Mouse (Mus musculus) MEL (cell line): ENCODE data around the gene Sorcs1. TPM values are rescaled to one million over a fixed set of nuclear protein-coding genes. Genes with fewer than 3 reads are reported as not detected.

ENCODE experiments used
- DNase-seq: peaks from one replicate; pipeline ENCODE4 v3.0.0; 2011; ENCODE audit warnings: low read depth, low spot score
- H3K27ac ChIP-seq: 2 replicates; pipeline ENCODE4 v1.5.1; 2012; ENCODE audit warnings: low read depth, mild to moderate bottlenecking, control low read depth, low read length, moderate library complexity; ENCODE audit not compliant: control insufficient read depth
- H3K27me3 ChIP-seq, 2 experiments: fragments of 150-350 bp in 1 of 2; sonication (generic) in 1 of 2; 2 replicates each; pipeline ENCODE4 v1.6.1; 2012; ENCODE audit warnings: low read length in 2 of 2, mild to moderate bottlenecking in 2 of 2, improper control_type of control experiment in 1 of 2, moderate library complexity in 1 of 2; ENCODE audit not compliant: insufficient read depth in 2 of 2, control insufficient read depth in 1 of 2
- H3K36me3 ChIP-seq, 2 experiments: 2 replicates each; pipeline ENCODE4 v1.6.1; 2012 to 2014; ENCODE audit warnings: low read length in 2 of 2, improper control_type of control experiment in 1 of 2, inconsistent platforms in 1 of 2, mild to moderate bottlenecking in 1 of 2; ENCODE audit not compliant: insufficient read depth in 2 of 2, control insufficient read depth in 1 of 2
- H3K4me1 ChIP-seq, 2 experiments: fragments of 150-350 bp in 1 of 2; sonication (generic) in 1 of 2; 2 replicates each; pipeline ENCODE4 v1.6.1; 2012; ENCODE audit warnings: low read length in 2 of 2, improper control_type of control experiment in 1 of 2, mild to moderate bottlenecking in 1 of 2; ENCODE audit not compliant: insufficient read depth in 2 of 2, control insufficient read depth in 1 of 2
- H3K4me3 ChIP-seq, 2 experiments: fragments of 150-350 bp in 1 of 2; sonication (generic) in 1 of 2; 2 replicates each; pipeline ENCODE4 v1.5.1; 2012; ENCODE audit warnings: low read depth in 2 of 2, low read length in 2 of 2, mild to moderate bottlenecking in 2 of 2, moderate library complexity in 2 of 2, control low read depth in 1 of 2, improper control_type of control experiment in 1 of 2; ENCODE audit not compliant: control insufficient read depth in 1 of 2, insufficient read depth in 1 of 2
- H3K79me2 ChIP-seq: 2 replicates; pipeline ENCODE4 v1.6.1; 2012; ENCODE audit warnings: mild to moderate bottlenecking, low read length, moderate library complexity; ENCODE audit not compliant: control insufficient read depth, poor library complexity, insufficient read depth
- H3K9ac ChIP-seq: 2 replicates; pipeline ENCODE4 v1.6.1; 2012; ENCODE audit warnings: low read depth, mild to moderate bottlenecking, control low read depth, low read length, moderate library complexity; ENCODE audit not compliant: control insufficient read depth, poor library complexity, severe bottlenecking
- H3K9me3 ChIP-seq: fragments of 150-350 bp; sonication (generic); replicated peaks from 2 replicates; pipeline ENCODE4 v1.6.1; 2012; ENCODE audit warnings: mild to moderate bottlenecking, low read length, improper control_type of control experiment, moderate library complexity; ENCODE audit not compliant: insufficient read depth
- CHD1 ChIP-seq: IDR thresholded peaks from 2 replicates; pipeline ENCODE4 v1.6.1; 2012; ENCODE audit warnings: low read depth, mild to moderate bottlenecking, inconsistent platforms, low read length, improper control_type of control experiment
- E2F4 ChIP-seq: IDR thresholded peaks from 2 replicates; pipeline ENCODE4 v1.6.1; 2011; ENCODE audit warnings: low read depth, low read length, improper control_type of control experiment, borderline replicate concordance
- ELF1 ChIP-seq: IDR thresholded peaks from 2 replicates; pipeline ENCODE4 v1.6.1; 2014; ENCODE audit warnings: low read depth, mild to moderate bottlenecking, inconsistent platforms, low read length, improper control_type of control experiment, moderate library complexity
- EP300 ChIP-seq, 2 experiments: IDR thresholded peaks; 2 replicates each; pipeline ENCODE4 v1.6.1; 2011; ENCODE audit warnings: improper control_type of control experiment in 2 of 2, low read length in 2 of 2, low read depth in 1 of 2, mild to moderate bottlenecking in 1 of 2
- ETS1 ChIP-seq: IDR thresholded peaks from 2 replicates; pipeline ENCODE4 v1.6.1; 2012; ENCODE audit warnings: low read depth, mild to moderate bottlenecking, inconsistent platforms, low read length, improper control_type of control experiment, moderate library complexity
- GABPA ChIP-seq: IDR thresholded peaks from 2 replicates; pipeline ENCODE4 v1.6.1; 2012; ENCODE audit warnings: low read depth, mild to moderate bottlenecking, inconsistent platforms, low read length, improper control_type of control experiment, moderate library complexity
- GATA1 ChIP-seq: IDR thresholded peaks from 2 replicates; pipeline ENCODE4 v1.6.1; 2011; ENCODE audit warnings: low read depth, low read length, improper control_type of control experiment
- HCFC1 ChIP-seq: IDR thresholded peaks from 2 replicates; pipeline ENCODE4 v1.6.1; 2012; ENCODE audit warnings: low read depth, mild to moderate bottlenecking, inconsistent platforms, low read length, improper control_type of control experiment, moderate library complexity
- MAZ ChIP-seq: IDR thresholded peaks from 2 replicates; pipeline ENCODE4 v1.6.1; 2012; ENCODE audit warnings: low read depth, mild to moderate bottlenecking, inconsistent platforms, low read length, improper control_type of control experiment
- NELFE ChIP-seq: IDR thresholded peaks from 2 replicates; pipeline ENCODE4 v1.6.1; 2011; ENCODE audit warnings: low read depth, low read length, improper control_type of control experiment
- NRF1 ChIP-seq: IDR thresholded peaks from 2 replicates; pipeline ENCODE4 v1.6.1; 2014; ENCODE audit warnings: low read depth, mild to moderate bottlenecking, inconsistent platforms, low read length, improper control_type of control experiment, moderate library complexity; ENCODE audit not compliant: poor library complexity, insufficient read depth, severe bottlenecking
- POLR2AphosphoS2 ChIP-seq: IDR thresholded peaks from 2 replicates; pipeline ENCODE4 v1.6.1; 2011; ENCODE audit warnings: low read length, improper control_type of control experiment
- POLR2AphosphoS5 ChIP-seq: IDR thresholded peaks from 2 replicates; pipeline ENCODE4 v1.6.1; 2012; ENCODE audit warnings: low read depth, borderline replicate concordance, mild to moderate bottlenecking, inconsistent platforms, low read length, moderate library complexity, mixed read lengths
- RAD21 ChIP-seq: IDR thresholded peaks from 2 replicates; pipeline ENCODE4 v1.6.1; 2011; ENCODE audit warnings: mild to moderate bottlenecking, low read depth, low read length, improper control_type of control experiment
- RCOR1 ChIP-seq: IDR thresholded peaks from 2 replicates; pipeline ENCODE4 v1.6.1; 2012; ENCODE audit warnings: low read depth, mild to moderate bottlenecking, inconsistent platforms, low read length, improper control_type of control experiment
- SIN3A ChIP-seq: IDR thresholded peaks from 2 replicates; pipeline ENCODE4 v1.6.1; 2012; ENCODE audit warnings: low read length, improper control_type of control experiment, inconsistent platforms
- SMC3 ChIP-seq: IDR thresholded peaks from 2 replicates; pipeline ENCODE4 v1.6.1; 2011; ENCODE audit warnings: low read depth, low read length, improper control_type of control experiment
- TAL1 ChIP-seq: IDR thresholded peaks from 2 replicates; pipeline ENCODE4 v1.6.1; 2012; ENCODE audit warnings: mild to moderate bottlenecking, inconsistent platforms, low read length, moderate library complexity, mixed read lengths
- TBP ChIP-seq: IDR thresholded peaks from 2 replicates; pipeline ENCODE4 v1.8.0; 2011; ENCODE audit warnings: low read depth, low read length, improper control_type of control experiment
- TCF12 ChIP-seq: IDR thresholded peaks from 2 replicates; pipeline ENCODE4 v1.6.1; 2014; ENCODE audit warnings: low read depth, mild to moderate bottlenecking, inconsistent platforms, low read length, improper control_type of control experiment, moderate library complexity
- USF1 ChIP-seq: IDR thresholded peaks from 2 replicates; pipeline ENCODE4 v1.6.1; 2014; ENCODE audit warnings: low read depth, mild to moderate bottlenecking, inconsistent platforms, low read length, improper control_type of control experiment, moderate library complexity
- ZC3H11A ChIP-seq: IDR thresholded peaks from 2 replicates; pipeline ENCODE4 v1.6.1; 2012; ENCODE audit warnings: low read depth, mild to moderate bottlenecking, inconsistent platforms, low read length, improper control_type of control experiment
- ZKSCAN1 ChIP-seq: IDR thresholded peaks from 2 replicates; pipeline ENCODE4 v1.6.1; 2012; ENCODE audit warnings: low read depth, mild to moderate bottlenecking, inconsistent platforms, low read length, improper control_type of control experiment, moderate library complexity
- ZNF384 ChIP-seq: IDR thresholded peaks from 2 replicates; pipeline ENCODE4 v1.6.1; 2012; ENCODE audit warnings: low read depth, mild to moderate bottlenecking, inconsistent platforms, low read length, improper control_type of control experiment
- polyA plus RNA-seq, 2 experiments: library from polyadenylated mRNA; stranded (reverse) in 1 of 2; unstranded in 1 of 2; fragments of >175 nt in 1 of 2; fragments of >200 nt in 1 of 2; gene quantifications; 2 replicates each; pipeline versions ENCODE4 v1.2.1 to v1.2.4; 2012; ENCODE audit warnings: low replicate concordance in 2 of 2, low read depth in 1 of 2; ENCODE audit not compliant: insufficient read length in 2 of 2, insufficient read depth in 1 of 2, missing spikeins in 1 of 2
- total RNA-seq: library from RNA; depleted of rRNA; stranded (reverse); fragments of 300-350 nt; gene quantifications from 2 replicates; pipeline ENCODE4 v1.2.3, GENCODE M21; 2012

Gene Sorcs1
- total and polyA plus RNA-seq, 3 experiments = not detected

DNA sequence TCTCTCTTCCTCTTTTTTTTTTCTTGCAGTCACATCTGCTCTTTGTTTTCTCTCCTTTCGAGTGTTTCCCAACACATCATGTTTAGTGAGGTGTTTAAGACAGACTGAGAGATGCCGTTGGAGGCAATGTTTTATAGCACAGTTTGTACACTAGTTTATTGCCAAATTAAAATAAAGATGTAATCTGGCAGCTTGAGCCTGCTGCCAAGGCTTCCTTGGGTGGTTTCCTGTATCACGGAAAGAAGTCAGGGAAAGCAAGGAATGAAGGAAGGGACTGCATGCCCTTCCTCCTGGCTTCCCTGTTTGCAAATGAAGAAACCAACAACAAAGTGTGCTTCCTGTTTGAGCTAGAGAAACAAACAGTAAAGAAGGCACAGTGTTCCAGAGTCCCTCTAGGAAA lies 352.3 kb downstream of the Sorcs1 start:
- Histone ChIP-seq H3K9ac (no peak overlapping the region), H3K27ac (no peak overlapping the region), H3K9me3 (no peaks in the 10 kb centered on the region), H3K4me3 (no peak overlapping the region), H3K79me2 (no peaks in the 10 kb centered on the region), H3K4me1 (no peaks in the 10 kb centered on the region), H3K27me3 (no peaks in the 10 kb centered on the region), H3K36me3 (no peaks in the 10 kb centered on the region)
- TF ChIP-seq CHD1 (no peak), ZC3H11A (no peak), TAL1 (no peak), USF1 (no peak), ZNF384 (no peak), GATA1 (no peak)
- DNase-seq = no peak

DNA sequence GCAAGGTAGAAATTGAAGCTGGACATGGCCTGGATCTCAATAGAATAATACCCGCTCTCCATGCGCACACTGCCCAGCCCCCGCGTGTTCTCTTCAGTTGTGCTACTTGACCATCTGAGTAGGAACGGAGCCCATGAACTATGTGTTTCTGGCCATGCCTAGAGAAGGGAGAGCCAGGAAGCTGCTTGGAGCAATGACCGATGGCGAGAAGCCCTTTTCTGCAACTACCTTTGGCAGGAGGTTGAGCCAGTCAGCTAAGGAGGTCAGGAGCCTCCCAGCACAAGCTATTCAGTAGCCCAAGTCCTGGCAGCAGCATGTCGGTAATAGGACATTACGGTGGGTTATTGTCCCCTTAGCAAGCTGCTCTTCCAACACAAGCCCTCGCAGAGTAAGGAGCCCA lies 352.8 kb downstream of the Sorcs1 start:
- Histone ChIP-seq H3K4me1 (no peaks in the 10 kb centered on the region), H3K27me3 (no peaks in the 10 kb centered on the region)
- TF ChIP-seq MAZ (no peak), POLR2AphosphoS2 (no peak), E2F4 (no peak), NELFE (no peak), TCF12 (no peak), RCOR1 (no peak)
- TF ChIP-seq, all 39 proteins: peak for 0
- Histone ChIP-seq H3K4me3 (no peak overlapping the region), H3K9ac (no peak overlapping the region), H3K79me2 (no peaks in the 10 kb centered on the region), H3K27ac (no peak overlapping the region), H3K36me3 (no peaks in the 10 kb centered on the region), H3K9me3 (no peaks in the 10 kb centered on the region)
- no peak for DNase-seq

DNA sequence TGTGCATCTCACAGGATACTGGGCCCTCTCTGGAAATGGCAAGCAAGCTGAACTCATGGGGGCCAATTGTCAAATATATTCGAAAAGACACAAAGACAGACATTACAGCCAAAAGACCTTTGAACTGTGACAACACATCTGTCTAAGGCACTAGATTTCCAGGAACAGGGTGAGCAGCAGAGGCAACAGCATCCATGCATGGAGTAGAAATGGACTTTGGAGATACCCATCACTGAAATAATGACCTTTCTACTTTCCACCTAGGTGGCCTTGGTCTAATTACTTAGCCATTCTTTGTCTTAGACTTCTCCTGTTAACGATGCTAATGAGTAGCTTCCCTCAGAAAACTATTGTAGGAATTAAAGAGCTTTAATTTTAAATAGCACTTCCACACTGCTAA lies 371.4 kb downstream of the Sorcs1 start:
- Histone ChIP-seq H3K36me3 (no peaks in the 10 kb centered on the region), H3K4me1 (no peaks in the 10 kb centered on the region), H3K9ac (no peak overlapping the region), H3K4me3 (no peak overlapping the region), H3K27me3 (no peaks in the 10 kb centered on the region), H3K79me2 (no peaks in the 10 kb centered on the region), H3K27ac (no peak overlapping the region)
- DNase-seq = no peak
- TF ChIP-seq RAD21 = no peak
- no peak for TF ChIP-seq TBP
- no peak for TF ChIP-seq TAL1
- TF ChIP-seq USF1 = no peak
- TF ChIP-seq NRF1 = no peak
- no peak for TF ChIP-seq HCFC1
- TF ChIP-seq SIN3A = no peak
- no peak for TF ChIP-seq SMC3
- TF ChIP-seq ZKSCAN1 = no peak
- no peak for TF ChIP-seq POLR2AphosphoS2
- TF ChIP-seq NELFE = no peak
- TF ChIP-seq GABPA = no peak
- TF ChIP-seq ETS1 = no peak
- TF ChIP-seq EP300 (IDR thresholded peaks at IDR 0.05; ENCODE audit: low read depth in 1 of 2, low read length in 2 of 2) = no peak
- TF ChIP-seq POLR2AphosphoS5 = no peak
- no peak for TF ChIP-seq ELF1
- TF ChIP-seq, all 39 proteins: peak for 0
- no peaks in the 10 kb centered on the region for H3K9me3 ChIP-seq
